Mouse (Mus musculus) MEL (cell line): ENCODE measurements at regions not wholly inside any gene's neighbourhood (a gene's known extent, or its start where the extent isn't known, plus 50 kb on each side); places are given as distances from the start of the nearest gene placed in this dataset.

Source experiments
- DNase-seq: peaks from one replicate; pipeline ENCODE4 v3.0.0; 2011; ENCODE audit warnings: low read depth, low spot score
- H3K27ac ChIP-seq: 2 replicates; pipeline ENCODE4 v1.5.1; 2012; ENCODE audit warnings: low read depth, mild to moderate bottlenecking, control low read depth, low read length, moderate library complexity; ENCODE audit not compliant: control insufficient read depth
- H3K27me3 ChIP-seq, 2 experiments: fragments of 150-350 bp in 1 of 2; sonication (generic) in 1 of 2; 2 replicates each; pipeline ENCODE4 v1.6.1; 2012; ENCODE audit warnings: low read length in 2 of 2, mild to moderate bottlenecking in 2 of 2, improper control_type of control experiment in 1 of 2, moderate library complexity in 1 of 2; ENCODE audit not compliant: insufficient read depth in 2 of 2, control insufficient read depth in 1 of 2
- H3K36me3 ChIP-seq, 2 experiments: 2 replicates each; pipeline ENCODE4 v1.6.1; 2012 to 2014; ENCODE audit warnings: low read length in 2 of 2, improper control_type of control experiment in 1 of 2, inconsistent platforms in 1 of 2, mild to moderate bottlenecking in 1 of 2; ENCODE audit not compliant: insufficient read depth in 2 of 2, control insufficient read depth in 1 of 2
- H3K4me1 ChIP-seq, 2 experiments: fragments of 150-350 bp in 1 of 2; sonication (generic) in 1 of 2; 2 replicates each; pipeline ENCODE4 v1.6.1; 2012; ENCODE audit warnings: low read length in 2 of 2, improper control_type of control experiment in 1 of 2, mild to moderate bottlenecking in 1 of 2; ENCODE audit not compliant: insufficient read depth in 2 of 2, control insufficient read depth in 1 of 2
- H3K4me3 ChIP-seq, 2 experiments: fragments of 150-350 bp in 1 of 2; sonication (generic) in 1 of 2; 2 replicates each; pipeline ENCODE4 v1.5.1; 2012; ENCODE audit warnings: low read depth in 2 of 2, low read length in 2 of 2, mild to moderate bottlenecking in 2 of 2, moderate library complexity in 2 of 2, control low read depth in 1 of 2, improper control_type of control experiment in 1 of 2; ENCODE audit not compliant: control insufficient read depth in 1 of 2, insufficient read depth in 1 of 2
- H3K79me2 ChIP-seq: 2 replicates; pipeline ENCODE4 v1.6.1; 2012; ENCODE audit warnings: mild to moderate bottlenecking, low read length, moderate library complexity; ENCODE audit not compliant: control insufficient read depth, poor library complexity, insufficient read depth
- H3K9ac ChIP-seq: 2 replicates; pipeline ENCODE4 v1.6.1; 2012; ENCODE audit warnings: low read depth, mild to moderate bottlenecking, control low read depth, low read length, moderate library complexity; ENCODE audit not compliant: control insufficient read depth, poor library complexity, severe bottlenecking
- H3K9me3 ChIP-seq: fragments of 150-350 bp; sonication (generic); replicated peaks from 2 replicates; pipeline ENCODE4 v1.6.1; 2012; ENCODE audit warnings: mild to moderate bottlenecking, low read length, improper control_type of control experiment, moderate library complexity; ENCODE audit not compliant: insufficient read depth
- CHD1 ChIP-seq: IDR thresholded peaks from 2 replicates; pipeline ENCODE4 v1.6.1; 2012; ENCODE audit warnings: low read depth, mild to moderate bottlenecking, inconsistent platforms, low read length, improper control_type of control experiment
- CHD2 ChIP-seq: IDR thresholded peaks from 2 replicates; pipeline ENCODE4 v1.6.1; 2011; ENCODE audit warnings: low read length, improper control_type of control experiment
- CTCF ChIP-seq, 3 experiments: IDR thresholded peaks in 2 of 3; conservative IDR thresholded peaks in 1 of 3; 2 replicates each; pipeline ENCODE4 v1.5.1; 2011 to 2012; ENCODE audit warnings: low read length in 3 of 3, low read depth in 2 of 3, mild to moderate bottlenecking in 2 of 3, improper control_type of control experiment in 1 of 3, inconsistent platforms in 1 of 3, mixed read lengths in 1 of 3, moderate library complexity in 1 of 3; ENCODE audit not compliant: control insufficient read depth in 1 of 3, insufficient read depth in 1 of 3, poor library complexity in 1 of 3, severe bottlenecking in 1 of 3
- E2F4 ChIP-seq: IDR thresholded peaks from 2 replicates; pipeline ENCODE4 v1.6.1; 2011; ENCODE audit warnings: low read depth, low read length, improper control_type of control experiment, borderline replicate concordance
- ELF1 ChIP-seq: IDR thresholded peaks from 2 replicates; pipeline ENCODE4 v1.6.1; 2014; ENCODE audit warnings: low read depth, mild to moderate bottlenecking, inconsistent platforms, low read length, improper control_type of control experiment, moderate library complexity
- GABPA ChIP-seq: IDR thresholded peaks from 2 replicates; pipeline ENCODE4 v1.6.1; 2012; ENCODE audit warnings: low read depth, mild to moderate bottlenecking, inconsistent platforms, low read length, improper control_type of control experiment, moderate library complexity
- GATA1 ChIP-seq: IDR thresholded peaks from 2 replicates; pipeline ENCODE4 v1.6.1; 2011; ENCODE audit warnings: low read depth, low read length, improper control_type of control experiment
- HCFC1 ChIP-seq: IDR thresholded peaks from 2 replicates; pipeline ENCODE4 v1.6.1; 2012; ENCODE audit warnings: low read depth, mild to moderate bottlenecking, inconsistent platforms, low read length, improper control_type of control experiment, moderate library complexity
- KAT2A ChIP-seq: conservative IDR thresholded peaks from 2 replicates; pipeline ENCODE4 v1.6.1; 2012; ENCODE audit warnings: low read depth, low read length, improper control_type of control experiment, inconsistent platforms
- MAFK ChIP-seq: IDR thresholded peaks from 2 replicates; pipeline ENCODE4 v1.6.1; 2011; ENCODE audit warnings: low read depth, mild to moderate bottlenecking, low read length, improper control_type of control experiment, borderline replicate concordance
- MAX ChIP-seq: IDR thresholded peaks from 2 replicates; pipeline ENCODE4 v1.6.1; 2011; ENCODE audit warnings: low read length, improper control_type of control experiment
- MAZ ChIP-seq: IDR thresholded peaks from 2 replicates; pipeline ENCODE4 v1.6.1; 2012; ENCODE audit warnings: low read depth, mild to moderate bottlenecking, inconsistent platforms, low read length, improper control_type of control experiment
- MEF2A ChIP-seq: IDR thresholded peaks from 2 replicates; pipeline ENCODE4 v1.6.1; 2014; ENCODE audit warnings: low read depth, mild to moderate bottlenecking, inconsistent platforms, low read length, improper control_type of control experiment; ENCODE audit not compliant: poor library complexity, insufficient replicate concordance, severe bottlenecking; ENCODE audit errors: extremely low read depth
- MXI1 ChIP-seq: IDR thresholded peaks from 2 replicates; pipeline ENCODE4 v1.6.1; 2011; ENCODE audit warnings: mild to moderate bottlenecking, low read depth, low read length, improper control_type of control experiment
- MYC ChIP-seq: IDR thresholded peaks from 2 replicates; pipeline ENCODE4 v1.6.1; 2011; ENCODE audit warnings: low read depth, mild to moderate bottlenecking, low read length, improper control_type of control experiment, moderate library complexity
- NELFE ChIP-seq: IDR thresholded peaks from 2 replicates; pipeline ENCODE4 v1.6.1; 2011; ENCODE audit warnings: low read depth, low read length, improper control_type of control experiment
- NRF1 ChIP-seq: IDR thresholded peaks from 2 replicates; pipeline ENCODE4 v1.6.1; 2014; ENCODE audit warnings: low read depth, mild to moderate bottlenecking, inconsistent platforms, low read length, improper control_type of control experiment, moderate library complexity; ENCODE audit not compliant: poor library complexity, insufficient read depth, severe bottlenecking
- POLR2AphosphoS2 ChIP-seq: IDR thresholded peaks from 2 replicates; pipeline ENCODE4 v1.6.1; 2011; ENCODE audit warnings: low read length, improper control_type of control experiment
- POLR2AphosphoS5 ChIP-seq: IDR thresholded peaks from 2 replicates; pipeline ENCODE4 v1.6.1; 2012; ENCODE audit warnings: low read depth, borderline replicate concordance, mild to moderate bottlenecking, inconsistent platforms, low read length, moderate library complexity, mixed read lengths
- RAD21 ChIP-seq: IDR thresholded peaks from 2 replicates; pipeline ENCODE4 v1.6.1; 2011; ENCODE audit warnings: mild to moderate bottlenecking, low read depth, low read length, improper control_type of control experiment
- RCOR1 ChIP-seq: IDR thresholded peaks from 2 replicates; pipeline ENCODE4 v1.6.1; 2012; ENCODE audit warnings: low read depth, mild to moderate bottlenecking, inconsistent platforms, low read length, improper control_type of control experiment
- SIN3A ChIP-seq: IDR thresholded peaks from 2 replicates; pipeline ENCODE4 v1.6.1; 2012; ENCODE audit warnings: low read length, improper control_type of control experiment, inconsistent platforms
- SMC3 ChIP-seq: IDR thresholded peaks from 2 replicates; pipeline ENCODE4 v1.6.1; 2011; ENCODE audit warnings: low read depth, low read length, improper control_type of control experiment
- TAL1 ChIP-seq: IDR thresholded peaks from 2 replicates; pipeline ENCODE4 v1.6.1; 2012; ENCODE audit warnings: mild to moderate bottlenecking, inconsistent platforms, low read length, moderate library complexity, mixed read lengths
- TBP ChIP-seq: IDR thresholded peaks from 2 replicates; pipeline ENCODE4 v1.8.0; 2011; ENCODE audit warnings: low read depth, low read length, improper control_type of control experiment
- UBTF ChIP-seq: IDR thresholded peaks from 2 replicates; pipeline ENCODE4 v1.6.1; 2012; ENCODE audit warnings: low read depth, mild to moderate bottlenecking, inconsistent platforms, low read length, improper control_type of control experiment, moderate library complexity, borderline replicate concordance; ENCODE audit not compliant: insufficient read depth
- ZKSCAN1 ChIP-seq: IDR thresholded peaks from 2 replicates; pipeline ENCODE4 v1.6.1; 2012; ENCODE audit warnings: low read depth, mild to moderate bottlenecking, inconsistent platforms, low read length, improper control_type of control experiment, moderate library complexity
- ZMIZ1 ChIP-seq: IDR thresholded peaks from 2 replicates; pipeline ENCODE4 v1.6.1; 2012; ENCODE audit warnings: low read depth, mild to moderate bottlenecking, inconsistent platforms, low read length, improper control_type of control experiment, moderate library complexity
- ZNF384 ChIP-seq: IDR thresholded peaks from 2 replicates; pipeline ENCODE4 v1.6.1; 2012; ENCODE audit warnings: low read depth, mild to moderate bottlenecking, inconsistent platforms, low read length, improper control_type of control experiment

GRCm38 (mm10) chr16:93374669-93375068 lies 229.2 kb downstream of the Setd4 start:
- H3K9ac ChIP-seq = no peak overlapping the region
- no peak for TF ChIP-seq GATA1
- no peak for TF ChIP-seq ZNF384
- TF ChIP-seq ZMIZ1 = no peak
- TF ChIP-seq ELF1 = no peak
- TF ChIP-seq MYC = no peak
- TF ChIP-seq POLR2AphosphoS2 = no peak
- TF ChIP-seq GABPA = no peak
- no peak for TF ChIP-seq TBP
- no peak for TF ChIP-seq ZKSCAN1
- TF ChIP-seq CTCF (IDR thresholded peaks at IDR 0.05 in 2 of 3, conservative IDR thresholded peaks at IDR 0.05 in 1 of 3; ENCODE audit: control insufficient read depth in 1 of 3, insufficient read depth in 1 of 3, low read depth in 2 of 3, low read length in 3 of 3, poor library complexity in 1 of 3, severe bottlenecking in 1 of 3) = no peak
- no peak for TF ChIP-seq MAX
- no peak for TF ChIP-seq E2F4
- no peak for TF ChIP-seq CHD2
- no peak for TF ChIP-seq RAD21
- TF ChIP-seq SMC3 = no peak
- no peak for TF ChIP-seq HCFC1
- no peak for TF ChIP-seq MEF2A
- no peak for TF ChIP-seq NELFE
- TF ChIP-seq, all 39 proteins: peak for 0
- Histone ChIP-seq H3K79me2 (no peaks in the 10 kb centered on the region), H3K36me3 (no peaks in the 10 kb centered on the region), H3K9me3 (no peaks in the 10 kb centered on the region), H3K4me1 (no peaks in the 10 kb centered on the region), H3K4me3 (no peak overlapping the region), H3K27me3 (peaks cover 1 to 4% of the 10 kb centered on the region in 2 experiments), H3K27ac (no peak overlapping the region)
- DNase-seq = no peak

GRCm38 (mm10) chr16:93369766-93370146 lies 234.1 kb downstream of the Setd4 start:
- no peaks in the 10 kb centered on the region for H3K4me1 ChIP-seq
- H3K27ac ChIP-seq = no peak overlapping the region
- H3K27me3 ChIP-seq = peaks cover 11 to 17% of the 10 kb centered on the region in 2 experiments
- H3K9me3 ChIP-seq = no peaks in the 10 kb centered on the region
- H3K36me3 ChIP-seq = no peaks in the 10 kb centered on the region
- DNase-seq = no peak
- no peaks in the 10 kb centered on the region for H3K79me2 ChIP-seq
- no peak overlapping the region for H3K4me3 ChIP-seq
- TF ChIP-seq MYC (no peak), MXI1 (no peak), KAT2A (no peak), SMC3 (no peak), E2F4 (no peak), SIN3A (no peak), ZMIZ1 (no peak), RCOR1 (no peak), UBTF (no peak), CHD1 (no peak), HCFC1 (no peak), MAZ (no peak), POLR2AphosphoS5 (no peak), ELF1 (no peak), NRF1 (no peak), NELFE (no peak), CHD2 (no peak), TAL1 (no peak), ZNF384 (no peak), MAFK (no peak)
- no peak overlapping the region for H3K9ac ChIP-seq
